Mouse (Mus musculus) lung, embryonic 14.5 days (tissue): ENCODE data around the gene Etfa. TPM values are rescaled to one million over a fixed set of nuclear protein-coding genes. Genes with fewer than 3 reads are reported as not detected.

Experiments used
- ATAC-seq: fragments of 200-750 bp; cut with Nextera tagmentation; 2 replicates; pipeline ENCODE4 v1.8.0; 2017; ENCODE audit warnings: mild to moderate bottlenecking, moderate TSS enrichment, moderate library complexity; ENCODE audit not compliant: insufficient read depth
- DNase-seq: peaks from one replicate; pipeline ENCODE4 v3.0.0-alpha.2; 2015
- H3K27ac ChIP-seq: fragments of 300-500 bp; sonication (generic); 2 replicates; pipeline ENCODE4 v1.5.1; 2014; ENCODE audit warnings: low read depth, mild to moderate bottlenecking, moderate library complexity
- H3K27me3 ChIP-seq: fragments of 300-500 bp; sonication (generic); 2 replicates; pipeline ENCODE4 v1.6.1; 2014; ENCODE audit warnings: low read length, control low read depth; ENCODE audit not compliant: insufficient read depth
- H3K36me3 ChIP-seq: fragments of 300-500 bp; sonication (generic); 2 replicates; pipeline ENCODE4 v1.6.1; 2014; ENCODE audit warnings: control low read depth; ENCODE audit not compliant: insufficient read depth
- H3K4me1 ChIP-seq: fragments of 300-500 bp; sonication (generic); 2 replicates; pipeline ENCODE4 v1.6.1; 2014; ENCODE audit warnings: antibody characterized with exemption, control low read depth; ENCODE audit not compliant: insufficient read depth
- H3K4me2 ChIP-seq: fragments of 300-500 bp; sonication (generic); 2 replicates; pipeline ENCODE4 v1.6.1; 2014; ENCODE audit warnings: mild to moderate bottlenecking
- H3K4me3 ChIP-seq: fragments of 300-500 bp; sonication (generic); 2 replicates; pipeline ENCODE4 v1.5.1; 2014; ENCODE audit warnings: low read depth, low read length
- H3K9ac ChIP-seq: fragments of 300-500 bp; sonication (generic); 2 replicates; pipeline ENCODE4 v1.6.1; 2014
- H3K9me3 ChIP-seq: fragments of 300-500 bp; sonication (generic); 2 replicates; pipeline ENCODE4 v1.6.1; 2016; ENCODE audit warnings: low read depth, low read length, control low read depth
- CTCF ChIP-seq: IDR thresholded peaks from 2 replicates; pipeline ENCODE4 v1.5.1; 2016; ENCODE audit warnings: antibody characterized with exemption, low read depth
- WGBS: fragments of 180-500 bp; shearing (Covaris S2); extraction: QIAGEN DNeasy Blood & Tissue Kit; methylation state at CpG from one replicate; pipeline ENCODE4 v1.1.7; 2014; 5-methylcytosine and 5-hydroxymethylcytosine counted together
- polyA plus RNA-seq: library from polyadenylated mRNA; unstranded; fragments of >200 nt; fragmentation: Nextera tagmentation; extraction: Ambion mirVana; gene quantifications from 2 replicates; pipeline ENCODE4 v1.2.1, GENCODE M21; 2014

Gene Etfa
- polyA plus RNA-seq = 194 and 201 TPM in 2 replicates

GRCm38 (mm10) chr9:55512027-55512543 lies at the start of gene Etfa:
Gene Etfa (minus strand): TSS chr9:55512243.
- H3K4me1 ChIP-seq = no peaks in the 10 kb centered on the region
- DNase-seq = peak; percentile 99
- H3K27me3 ChIP-seq = no peaks in the 10 kb centered on the region
- H3K9me3 ChIP-seq = no peaks in the 10 kb centered on the region
- H3K4me2 ChIP-seq = peak within 1 kb of the TSS; percentile 71
- H3K27ac ChIP-seq = peak within 1 kb of the TSS; percentile 88
- no peaks in the 10 kb centered on the region for H3K36me3 ChIP-seq
- ATAC-seq = peak; percentile 99
- H3K9ac ChIP-seq = peak within 1 kb of the TSS; percentile 81
- H3K4me3 ChIP-seq = peak within 1 kb of the TSS; percentile 85
- no peak for TF ChIP-seq CTCF
- under 1% methylated on average over 47 of the region's 47 CpGs for WGBS

- peak; percentile 47; the same call in 1 of the 2 replicates for ATAC-seq
- WGBS = 73% methylated on average over 1 of the region's 1 CpGs
- peak; percentile 26 for DNase-seq
- no peak for TF ChIP-seq CTCF
- no peaks in the 10 kb centered on the region for H3K9me3 ChIP-seq
- H3K9ac ChIP-seq = no peak overlapping the region
- no peaks in the 10 kb centered on the region for H3K27me3 ChIP-seq
- H3K4me1 ChIP-seq = no peaks in the 10 kb centered on the region
- H3K36me3 ChIP-seq = no peaks in the 10 kb centered on the region
- no peak overlapping the region for H3K4me2 ChIP-seq
- no peak overlapping the region for H3K4me3 ChIP-seq
- no peak overlapping the region for H3K27ac ChIP-seq
Observed at GRCm38 (mm10) chr9:55560960-55561359, 48.9 kb upstream of the Etfa start.

DNA sequence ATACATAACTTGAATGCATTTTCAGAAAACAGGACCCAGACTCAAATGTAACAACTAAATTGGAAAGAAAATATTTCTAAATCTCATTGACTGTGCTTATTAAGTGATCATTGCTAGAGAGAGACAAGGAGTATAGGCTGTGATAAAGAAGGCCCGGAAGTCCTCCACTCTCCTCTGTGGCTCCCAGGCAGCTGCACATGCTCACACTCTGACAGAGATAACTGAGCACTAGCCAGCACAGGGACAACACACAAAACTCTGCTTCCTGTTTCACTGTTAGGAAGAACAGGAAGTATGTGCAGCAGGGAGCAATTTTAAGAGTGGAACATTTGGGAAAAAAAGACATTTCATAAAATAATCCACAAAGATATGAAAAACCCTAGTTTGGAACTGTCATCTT lies 42.9 kb upstream of the Etfa start:
- no peak; the same call in 1 of the 2 replicates for ATAC-seq
- H3K4me1 ChIP-seq = no peaks in the 10 kb centered on the region
- WGBS = 32% methylated on average over 1 of the region's 1 CpGs

DNA sequence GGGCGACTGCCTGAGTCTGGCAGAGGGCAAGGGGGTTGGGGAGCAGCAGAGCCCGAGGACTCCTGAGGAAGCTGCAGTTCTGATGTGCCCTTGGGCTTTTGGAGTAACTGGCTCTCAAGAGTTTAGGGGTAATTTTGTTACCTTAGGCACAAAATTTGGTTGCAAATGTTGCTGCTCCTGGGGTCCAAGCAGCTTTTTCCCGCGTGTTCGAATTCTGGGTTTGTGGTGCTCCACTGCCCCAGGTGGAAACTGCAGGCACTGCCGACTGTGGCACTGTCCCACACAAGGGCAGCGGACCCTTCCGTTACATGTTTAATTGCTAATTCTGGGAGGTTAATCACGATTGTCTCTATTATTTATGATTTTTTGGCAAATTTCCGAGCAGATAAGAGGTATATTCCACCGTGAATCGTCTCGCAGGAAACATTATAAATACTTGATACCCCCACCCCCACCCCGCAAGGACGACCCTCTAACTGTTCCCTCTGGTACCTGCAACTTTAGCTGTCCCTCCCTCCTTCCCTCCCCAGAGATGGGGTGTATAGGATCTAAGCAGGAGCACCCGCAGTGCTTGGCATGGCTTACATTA lies 37.4 kb upstream of the Etfa start:
- Histone ChIP-seq H3K27ac (no peak overlapping the region), H3K27me3 (peaks cover 55% of the 10 kb centered on the region), H3K4me3 (no peak overlapping the region), H3K4me1 (no peaks in the 10 kb centered on the region), H3K9me3 (no peaks in the 10 kb centered on the region), H3K9ac (no peak overlapping the region), H3K36me3 (no peaks in the 10 kb centered on the region), H3K4me2 (no peak overlapping the region)
- DNase-seq = peak; percentile 34
- peak; percentile 57 for TF ChIP-seq CTCF
- no peak for ATAC-seq
- WGBS = 9% methylated on average over 16 of the region's 16 CpGs

More for the DNA sequence above, 42.9 kb upstream of the Etfa start:
- Histone ChIP-seq H3K9me3 (no peaks in the 10 kb centered on the region), H3K27me3 (no peaks in the 10 kb centered on the region), H3K36me3 (no peaks in the 10 kb centered on the region), H3K9ac (no peak overlapping the region), H3K4me2 (no peak overlapping the region), H3K27ac (no peak overlapping the region), H3K4me3 (no peak overlapping the region)
- no peak for TF ChIP-seq CTCF
- peak; percentile 17 for DNase-seq

- no peak for TF ChIP-seq CTCF
- no peak for DNase-seq
- Histone ChIP-seq H3K4me2 (no peak overlapping the region), H3K9ac (no peak overlapping the region), H3K27me3 (peaks cover 60% of the 10 kb centered on the region), H3K4me3 (no peak overlapping the region), H3K27ac (no peak overlapping the region), H3K36me3 (no peaks in the 10 kb centered on the region), H3K4me1 (no peaks in the 10 kb centered on the region), H3K9me3 (no peaks in the 10 kb centered on the region)
- no peak for ATAC-seq
- 23% methylated on average over 3 of the region's 3 CpGs for WGBS
Observed at GRCm38 (mm10) chr9:55548871-55549270, 36.8 kb upstream of the Etfa start.

GRCm38 (mm10) chr9:55546176-55547010 lies 34.4 kb upstream of the Etfa start:
- peak overlapping the region; percentile 44 for H3K4me2 ChIP-seq
- no peak overlapping the region for H3K9ac ChIP-seq
- DNase-seq = peak; percentile 59
- no peaks in the 10 kb centered on the region for H3K9me3 ChIP-seq
- no peaks in the 10 kb centered on the region for H3K36me3 ChIP-seq
- peak; percentile 55 for ATAC-seq
- no peak for TF ChIP-seq CTCF
- H3K4me1 ChIP-seq = peaks cover 8% of the 10 kb centered on the region; the same call in 1 of the 2 replicates
- H3K27me3 ChIP-seq = peaks cover 85% of the 10 kb centered on the region
- no peak overlapping the region for H3K27ac ChIP-seq
- WGBS = 3% methylated on average over 63 of the region's 63 CpGs
- H3K4me3 ChIP-seq = peak overlapping the region; percentile 23
